Mouse (Mus musculus): ENCODE data around the gene Gm49673. TPM values are rescaled to one million over a fixed set of nuclear protein-coding genes. Genes with fewer than 3 reads are reported as not detected.
"Not testable (repeated sequence)": the region's sequence is repeated elsewhere in the genome, so short reads cannot be mapped to it uniquely, and the experiment has no call there.

The Gm49673 gene
- polyA plus RNA-seq, 1 experiment from 2014 or later: not detected

- H3K9me3 ChIP-seq (replicated peaks; ENCODE audit: control insufficient read depth, low read length, poor library complexity, severe bottlenecking); H3K36me3 ChIP-seq (ENCODE audit: control insufficient read depth, insufficient read depth, low read length); H3K9ac ChIP-seq (ENCODE audit: low read depth, low read length); H3K4me1 ChIP-seq (ENCODE audit: control insufficient read depth, insufficient read depth, low read length); H3K27me3 ChIP-seq (ENCODE audit: control insufficient read depth, insufficient read depth, low read depth, low read length); ATAC-seq; H3K27ac ChIP-seq (ENCODE audit: low read length): not testable (repeated sequence)
- Histone ChIP-seq H3K4me2 (ENCODE audit: low read length) (peak overlapping the region; percentile 44), H3K4me3 (ENCODE audit: low read depth, low read length) (peak overlapping the region; percentile 46; the same call in 1 of the 2 replicates)
- 0% methylated on average over 1 of the region's 3 CpGs for WGBS
Measured at GRCm38 (mm10) chr17:8166454-8166853, 18.9 kb upstream of the Gm49673 start.

- H3K9me3 ChIP-seq (replicated peaks; ENCODE audit: control insufficient read depth, low read length, poor library complexity, severe bottlenecking); H3K36me3 ChIP-seq (ENCODE audit: control insufficient read depth, insufficient read depth, low read length); H3K9ac ChIP-seq (ENCODE audit: low read depth, low read length); ATAC-seq; H3K4me1 ChIP-seq (ENCODE audit: control insufficient read depth, insufficient read depth, low read length); H3K27me3 ChIP-seq (ENCODE audit: control insufficient read depth, insufficient read depth, low read depth, low read length); H3K27ac ChIP-seq (ENCODE audit: low read length): not testable (repeated sequence)
- peak overlapping the region; percentile 46 for H3K4me3 ChIP-seq (ENCODE audit: low read depth, low read length)
- 0% methylated on average over 11 of the region's 11 CpGs for WGBS
- H3K4me2 ChIP-seq (ENCODE audit: low read length): peak overlapping the region; percentile 44
Measured at GRCm38 (mm10) chr17:8165977-8166376, 18.4 kb upstream of the Gm49673 start.

GRCm38 (mm10) chr17:8165608-8165945, 18.0 kb upstream of the Gm49673 start:
- H3K9ac ChIP-seq (ENCODE audit: low read depth, low read length): peak overlapping the region; percentile 61
- not testable (repeated sequence) for ATAC-seq; H3K4me1 ChIP-seq (ENCODE audit: control insufficient read depth, insufficient read depth, low read length); H3K27ac ChIP-seq (ENCODE audit: low read length); H3K36me3 ChIP-seq (ENCODE audit: control insufficient read depth, insufficient read depth, low read length); H3K27me3 ChIP-seq (ENCODE audit: control insufficient read depth, insufficient read depth, low read depth, low read length); H3K9me3 ChIP-seq (replicated peaks; ENCODE audit: control insufficient read depth, low read length, poor library complexity, severe bottlenecking)
- WGBS: 0% methylated on average over 28 of the region's 42 CpGs
- peak overlapping the region; percentile 44 for H3K4me2 ChIP-seq (ENCODE audit: low read length)
- peak overlapping the region; percentile 46 for H3K4me3 ChIP-seq (ENCODE audit: low read depth, low read length)

GRCm38 (mm10) chr17:8164701-8165607, 17.4 kb upstream of the Gm49673 start, which contains the start of gene Fgfr1op:
Gene Fgfr1op (plus strand): TSS chr17:8165501.
- ATAC-seq: peak; percentile 98
- H3K9me3 ChIP-seq (replicated peaks; ENCODE audit: control insufficient read depth, low read length, poor library complexity, severe bottlenecking); H3K27me3 ChIP-seq (ENCODE audit: control insufficient read depth, insufficient read depth, low read depth, low read length); H3K4me1 ChIP-seq (ENCODE audit: control insufficient read depth, insufficient read depth, low read length); H3K27ac ChIP-seq (ENCODE audit: low read length); H3K36me3 ChIP-seq (ENCODE audit: control insufficient read depth, insufficient read depth, low read length): not testable (repeated sequence)
- WGBS: 3% methylated on average over 14 of the region's 55 CpGs
- Histone ChIP-seq H3K4me3 (ENCODE audit: low read depth, low read length) (peak within 1 kb of the TSS; percentile 46), H3K4me2 (ENCODE audit: low read length) (peak within 1 kb of the TSS; percentile 44), H3K9ac (ENCODE audit: low read depth, low read length) (peak within 1 kb of the TSS; percentile 61)

GRCm38 (mm10) chr17:8160969-8161368, 13.4 kb upstream of the Gm49673 start:
- not testable (repeated sequence) for H3K4me1 ChIP-seq (ENCODE audit: control insufficient read depth, insufficient read depth, low read length); H3K36me3 ChIP-seq (ENCODE audit: control insufficient read depth, insufficient read depth, low read length); H3K9ac ChIP-seq (ENCODE audit: low read depth, low read length); H3K27me3 ChIP-seq (ENCODE audit: control insufficient read depth, insufficient read depth, low read depth, low read length); H3K4me2 ChIP-seq (ENCODE audit: low read length); ATAC-seq; H3K9me3 ChIP-seq (replicated peaks; ENCODE audit: control insufficient read depth, low read length, poor library complexity, severe bottlenecking); H3K27ac ChIP-seq (ENCODE audit: low read length); H3K4me3 ChIP-seq (ENCODE audit: low read depth, low read length)
- 57% methylated on average over 2 of the region's 3 CpGs for WGBS

- not testable (repeated sequence) for H3K4me3 ChIP-seq (ENCODE audit: low read depth, low read length); H3K27ac ChIP-seq (ENCODE audit: low read length); H3K9me3 ChIP-seq (replicated peaks; ENCODE audit: control insufficient read depth, low read length, poor library complexity, severe bottlenecking); H3K27me3 ChIP-seq (ENCODE audit: control insufficient read depth, insufficient read depth, low read depth, low read length); H3K4me2 ChIP-seq (ENCODE audit: low read length); H3K4me1 ChIP-seq (ENCODE audit: control insufficient read depth, insufficient read depth, low read length); H3K9ac ChIP-seq (ENCODE audit: low read depth, low read length); ATAC-seq; H3K36me3 ChIP-seq (ENCODE audit: control insufficient read depth, insufficient read depth, low read length)
- WGBS: no CpG with 5 or more reads among the region's 1 CpGs
Measured at GRCm38 (mm10) chr17:8158627-8159026, 11.0 kb upstream of the Gm49673 start.

GRCm38 (mm10) chr17:8155982-8156381, 8.4 kb upstream of the Gm49673 start:
- ATAC-seq: not testable (repeated sequence)
- no CpG with 5 or more reads among the region's 8 CpGs for WGBS

GRCm38 (mm10) chr17:8155010-8155409, 7.4 kb upstream of the Gm49673 start:
- H3K4me3 ChIP-seq (ENCODE audit: low read depth, low read length); H3K4me1 ChIP-seq (ENCODE audit: control insufficient read depth, insufficient read depth, low read length); H3K36me3 ChIP-seq (ENCODE audit: control insufficient read depth, insufficient read depth, low read length); H3K4me2 ChIP-seq (ENCODE audit: low read length); H3K9me3 ChIP-seq (replicated peaks; ENCODE audit: control insufficient read depth, low read length, poor library complexity, severe bottlenecking); ATAC-seq; H3K27ac ChIP-seq (ENCODE audit: low read length); H3K27me3 ChIP-seq (ENCODE audit: control insufficient read depth, insufficient read depth, low read depth, low read length); H3K9ac ChIP-seq (ENCODE audit: low read depth, low read length): not testable (repeated sequence)
- WGBS: 87% methylated on average over 7 of the region's 7 CpGs

More at GRCm38 (mm10) chr17:8155982-8156381, 8.4 kb upstream of the Gm49673 start:
- not testable (repeated sequence) for H3K9me3 ChIP-seq (replicated peaks; ENCODE audit: control insufficient read depth, low read length, poor library complexity, severe bottlenecking); H3K27ac ChIP-seq (ENCODE audit: low read length); H3K9ac ChIP-seq (ENCODE audit: low read depth, low read length); H3K4me2 ChIP-seq (ENCODE audit: low read length); H3K4me3 ChIP-seq (ENCODE audit: low read depth, low read length); H3K27me3 ChIP-seq (ENCODE audit: control insufficient read depth, insufficient read depth, low read depth, low read length); H3K4me1 ChIP-seq (ENCODE audit: control insufficient read depth, insufficient read depth, low read length); H3K36me3 ChIP-seq (ENCODE audit: control insufficient read depth, insufficient read depth, low read length)

DNA sequence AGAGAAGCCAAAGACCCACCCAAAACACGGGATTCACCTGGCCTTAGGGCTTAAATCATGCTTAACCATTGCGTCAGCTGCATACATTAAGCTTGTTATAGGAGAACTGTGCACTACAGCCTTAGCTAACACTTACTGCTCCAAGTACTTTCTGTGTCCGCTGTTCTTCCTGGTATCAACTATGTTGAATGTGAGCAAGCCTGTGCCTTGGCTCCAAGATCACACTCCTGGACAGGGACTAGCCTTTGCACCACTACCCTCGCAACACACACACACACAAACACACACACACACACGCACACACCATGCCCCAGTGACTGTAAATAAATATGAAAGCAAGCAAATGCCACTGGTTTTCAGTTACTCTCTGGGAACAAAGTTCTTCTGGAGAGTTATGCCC, 657 bp downstream of the Gm49673 start:
- not testable (repeated sequence) for H3K9me3 ChIP-seq (replicated peaks; ENCODE audit: control insufficient read depth, low read length, poor library complexity, severe bottlenecking); H3K36me3 ChIP-seq (ENCODE audit: control insufficient read depth, insufficient read depth, low read length); H3K4me1 ChIP-seq (ENCODE audit: control insufficient read depth, insufficient read depth, low read length); ATAC-seq; H3K9ac ChIP-seq (ENCODE audit: low read depth, low read length); H3K27me3 ChIP-seq (ENCODE audit: control insufficient read depth, insufficient read depth, low read depth, low read length); H3K27ac ChIP-seq (ENCODE audit: low read length)
- Histone ChIP-seq H3K4me2 (ENCODE audit: low read length) (peak overlapping the region; percentile 65), H3K4me3 (ENCODE audit: low read depth, low read length) (peak overlapping the region; percentile 48)
- 17% methylated on average over 5 of the region's 5 CpGs for WGBS
